Mouse (Mus musculus) embryonic fibroblast, embryonic 13.5 days (primary cell): Measurements from ENCODE around the gene Gm49322.
A peak's percentile ranks its signal among the peaks of the same experiment; 100 is the strongest.

Source experiments
- CTCF ChIP-seq: IDR thresholded peaks from 2 replicates; pipeline ENCODE4 v1.5.1; 2011; ENCODE audit warnings: mild to moderate bottlenecking, control low read depth, low read length, moderate library complexity, borderline replicate concordance; ENCODE audit not compliant: insufficient read depth
- POLR2A ChIP-seq: IDR thresholded peaks from 2 replicates; pipeline ENCODE4 v1.6.1; 2011; ENCODE audit warnings: low read depth, mild to moderate bottlenecking, control low read depth, low read length, moderate library complexity

DNA sequence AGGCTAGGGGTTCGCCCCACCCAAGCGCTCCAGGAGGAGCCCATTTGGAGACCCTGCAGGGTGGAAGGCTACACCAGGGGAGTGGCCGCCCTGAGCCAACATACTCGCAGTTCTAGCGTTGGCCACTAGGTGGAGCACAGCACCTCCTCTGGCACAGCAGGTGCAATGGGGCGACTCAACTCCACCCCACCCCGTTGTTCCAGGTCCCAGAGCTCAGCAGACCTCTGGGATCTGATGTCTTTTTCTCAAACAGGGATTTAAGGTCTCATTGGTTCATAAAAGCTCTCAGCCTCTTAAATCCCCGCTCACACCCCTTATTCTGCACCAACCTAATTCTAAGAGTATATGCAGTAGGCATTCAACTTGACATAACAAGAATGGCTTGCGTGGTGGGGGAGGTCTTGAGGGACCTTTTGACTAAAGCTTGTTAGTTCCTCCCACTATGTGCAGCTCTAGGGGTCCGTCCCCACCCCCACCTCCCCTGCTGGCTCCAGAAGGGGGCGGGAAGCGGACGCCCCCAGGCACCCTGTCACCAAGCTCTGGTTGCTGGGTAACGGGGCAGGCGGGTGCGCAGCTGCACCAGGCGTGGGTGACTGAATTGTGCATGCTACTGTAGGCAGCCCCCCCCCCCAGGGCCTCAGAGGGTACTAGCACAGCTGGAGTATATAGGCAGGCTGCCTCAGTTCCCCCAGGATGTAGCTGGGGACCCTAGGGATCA, 39.3 kb upstream of the Gm49322 start:
- TF ChIP-seq CTCF, result peak; percentile 98
- TF ChIP-seq POLR2A, result no peak
